Mouse (Mus musculus): ENCODE measurements around the gene Tmco4. TPM values are rescaled to one million over a fixed set of nuclear protein-coding genes. Genes with fewer than 3 reads are reported as not detected.

Gene Tmco4
- total and polyA plus RNA-seq, 2 experiments from 2014 or later: 1.3 to 1.9 TPM

- no peaks in the 10 kb centered on the region for H3K27me3 ChIP-seq (ENCODE audit: insufficient read depth, low read length)
- H3K27ac ChIP-seq (ENCODE audit: low read depth, low read length): no peak overlapping the region
- H3K9ac ChIP-seq (replicated peaks; ENCODE audit: low read length, poor library complexity, severe bottlenecking): no peak overlapping the region
- H3K4me3 ChIP-seq (ENCODE audit: low read depth, low read length): no peak overlapping the region
- no peak for TF ChIP-seq CTCF (IDR thresholded peaks at IDR 0.05)
- H3K36me3 ChIP-seq (ENCODE audit: insufficient read depth, low read length): no peaks in the 10 kb centered on the region
- ATAC-seq (ENCODE audit: low FRiP score): no peak
- no peak overlapping the region for H3K4me2 ChIP-seq (ENCODE audit: low read depth, low read length, poor library complexity, severe bottlenecking)
- H3K9me3 ChIP-seq (ENCODE audit: low read length): no peaks in the 10 kb centered on the region
- 45% methylated on average over 4 of the region's 4 CpGs for WGBS
- DNase-seq (ENCODE audit: low spot score): peak; percentile 30
- no peaks in the 10 kb centered on the region for H3K4me1 ChIP-seq (ENCODE audit: insufficient read depth, low read length)
Measured at GRCm38 (mm10) chr4:138939481-138939880, 33.2 kb upstream of the Tmco4 start.

GRCm38 (mm10) chr4:138941401-138941800 lies 31.3 kb upstream of the Tmco4 start:
- DNase-seq (ENCODE audit: low spot score) (no peak), ATAC-seq (ENCODE audit: low FRiP score) (no peak)
- Histone ChIP-seq H3K4me3 (ENCODE audit: low read depth, low read length) (no peak overlapping the region), H3K9me3 (ENCODE audit: low read length) (no peaks in the 10 kb centered on the region), H3K27me3 (ENCODE audit: insufficient read depth, low read length) (no peaks in the 10 kb centered on the region), H3K4me2 (ENCODE audit: low read depth, low read length, poor library complexity, severe bottlenecking) (no peak overlapping the region), H3K27ac (ENCODE audit: low read depth, low read length) (no peak overlapping the region), H3K36me3 (ENCODE audit: insufficient read depth, low read length) (no peaks in the 10 kb centered on the region), H3K4me1 (ENCODE audit: insufficient read depth, low read length) (no peaks in the 10 kb centered on the region), H3K9ac (replicated peaks; ENCODE audit: low read length, poor library complexity, severe bottlenecking) (no peak overlapping the region)
- no peak for TF ChIP-seq CTCF (IDR thresholded peaks at IDR 0.05)
- 39% methylated on average over 7 of the region's 7 CpGs for WGBS

GRCm38 (mm10) chr4:138941966-138942365 lies 30.7 kb upstream of the Tmco4 start:
- Histone ChIP-seq H3K27ac (ENCODE audit: low read depth, low read length) (no peak overlapping the region), H3K36me3 (ENCODE audit: insufficient read depth, low read length) (no peaks in the 10 kb centered on the region), H3K9me3 (ENCODE audit: low read length) (no peaks in the 10 kb centered on the region), H3K27me3 (ENCODE audit: insufficient read depth, low read length) (no peaks in the 10 kb centered on the region), H3K4me1 (ENCODE audit: insufficient read depth, low read length) (no peaks in the 10 kb centered on the region), H3K9ac (replicated peaks; ENCODE audit: low read length, poor library complexity, severe bottlenecking) (no peak overlapping the region), H3K4me3 (ENCODE audit: low read depth, low read length) (no peak overlapping the region), H3K4me2 (ENCODE audit: low read depth, low read length, poor library complexity, severe bottlenecking) (no peak overlapping the region)
- ATAC-seq (ENCODE audit: low FRiP score) (no peak), DNase-seq (ENCODE audit: low spot score) (no peak)
- WGBS: 74% methylated on average over 6 of the region's 6 CpGs
- no peak for TF ChIP-seq CTCF (IDR thresholded peaks at IDR 0.05)

GRCm38 (mm10) chr4:138943730-138944129 lies 29.0 kb upstream of the Tmco4 start:
- H3K4me3 ChIP-seq (ENCODE audit: low read depth, low read length): no peak overlapping the region
- 30% methylated on average over 15 of the region's 15 CpGs for WGBS
- no peak overlapping the region for H3K27ac ChIP-seq (ENCODE audit: low read depth, low read length)
- peak; percentile 66 for TF ChIP-seq CTCF (IDR thresholded peaks at IDR 0.05)
- ATAC-seq (ENCODE audit: low FRiP score) (no peak), DNase-seq (ENCODE audit: low spot score) (peak; percentile 76)
- no peaks in the 10 kb centered on the region for H3K9me3 ChIP-seq (ENCODE audit: low read length)
- H3K27me3 ChIP-seq (ENCODE audit: insufficient read depth, low read length): no peaks in the 10 kb centered on the region
- no peak overlapping the region for H3K4me2 ChIP-seq (ENCODE audit: low read depth, low read length, poor library complexity, severe bottlenecking)
- H3K9ac ChIP-seq (replicated peaks; ENCODE audit: low read length, poor library complexity, severe bottlenecking): no peak overlapping the region
- H3K4me1 ChIP-seq (ENCODE audit: insufficient read depth, low read length): no peaks in the 10 kb centered on the region
- no peaks in the 10 kb centered on the region for H3K36me3 ChIP-seq (ENCODE audit: insufficient read depth, low read length)

GRCm38 (mm10) chr4:138948257-138948656 lies 24.4 kb upstream of the Tmco4 start:
- no peaks in the 10 kb centered on the region for H3K9me3 ChIP-seq (ENCODE audit: low read length)
- H3K27me3 ChIP-seq (ENCODE audit: insufficient read depth, low read length): no peaks in the 10 kb centered on the region
- H3K9ac ChIP-seq (replicated peaks; ENCODE audit: low read length, poor library complexity, severe bottlenecking): no peak overlapping the region
- no peak overlapping the region for H3K4me3 ChIP-seq (ENCODE audit: low read depth, low read length)
- no peak for DNase-seq (ENCODE audit: low spot score)
- no peaks in the 10 kb centered on the region for H3K4me1 ChIP-seq (ENCODE audit: insufficient read depth, low read length)
- peak; percentile 17; the same call in 1 of the 2 replicates for TF ChIP-seq CTCF (IDR thresholded peaks at IDR 0.05)
- no peak overlapping the region for H3K4me2 ChIP-seq (ENCODE audit: low read depth, low read length, poor library complexity, severe bottlenecking)
- H3K27ac ChIP-seq (ENCODE audit: low read depth, low read length): no peak overlapping the region
- WGBS: 83% methylated on average over 2 of the region's 2 CpGs
- no peaks in the 10 kb centered on the region for H3K36me3 ChIP-seq (ENCODE audit: insufficient read depth, low read length)
- ATAC-seq (ENCODE audit: low FRiP score): no peak

GRCm38 (mm10) chr4:138958612-138959011 lies 14.1 kb upstream of the Tmco4 start:
- no peaks in the 10 kb centered on the region for H3K9me3 ChIP-seq (ENCODE audit: low read length)
- H3K9ac ChIP-seq (replicated peaks; ENCODE audit: low read length, poor library complexity, severe bottlenecking): no peak overlapping the region
- no peak for TF ChIP-seq CTCF (IDR thresholded peaks at IDR 0.05)
- H3K4me3 ChIP-seq (ENCODE audit: low read depth, low read length): no peak overlapping the region
- no peaks in the 10 kb centered on the region for H3K4me1 ChIP-seq (ENCODE audit: insufficient read depth, low read length)
- WGBS: 87% methylated on average over 9 of the region's 9 CpGs
- no peaks in the 10 kb centered on the region for H3K36me3 ChIP-seq (ENCODE audit: insufficient read depth, low read length)
- ATAC-seq (ENCODE audit: low FRiP score) (no peak), DNase-seq (ENCODE audit: low spot score) (no peak)
- no peaks in the 10 kb centered on the region for H3K27me3 ChIP-seq (ENCODE audit: insufficient read depth, low read length)
- H3K4me2 ChIP-seq (ENCODE audit: low read depth, low read length, poor library complexity, severe bottlenecking): no peak overlapping the region
- H3K27ac ChIP-seq (ENCODE audit: low read depth, low read length): no peak overlapping the region

Measured in midbrain, postnatal 0 days (tissue).